Mouse (Mus musculus) liver, embryonic 14.5 days (tissue): ENCODE data around the gene Gm38100.

Source experiments
- CTCF ChIP-seq: IDR thresholded peaks from 2 replicates; pipeline ENCODE4 v1.5.1; 2016; ENCODE audit warnings: antibody characterized with exemption, low read depth, control low read depth
- EP300 ChIP-seq: IDR thresholded peaks from 2 replicates; pipeline ENCODE4 v1.6.1; 2016; ENCODE audit warnings: antibody characterized with exemption, low read depth

- TF ChIP-seq EP300 (no peak), CTCF (no peak)
Observed at GRCm38 (mm10) chr1:175938731-175939130, 18.6 kb downstream of the Gm38100 start.
